Comparison of ENCODE assay signal across 8 mouse cellular contexts in the genomic region with DNA sequence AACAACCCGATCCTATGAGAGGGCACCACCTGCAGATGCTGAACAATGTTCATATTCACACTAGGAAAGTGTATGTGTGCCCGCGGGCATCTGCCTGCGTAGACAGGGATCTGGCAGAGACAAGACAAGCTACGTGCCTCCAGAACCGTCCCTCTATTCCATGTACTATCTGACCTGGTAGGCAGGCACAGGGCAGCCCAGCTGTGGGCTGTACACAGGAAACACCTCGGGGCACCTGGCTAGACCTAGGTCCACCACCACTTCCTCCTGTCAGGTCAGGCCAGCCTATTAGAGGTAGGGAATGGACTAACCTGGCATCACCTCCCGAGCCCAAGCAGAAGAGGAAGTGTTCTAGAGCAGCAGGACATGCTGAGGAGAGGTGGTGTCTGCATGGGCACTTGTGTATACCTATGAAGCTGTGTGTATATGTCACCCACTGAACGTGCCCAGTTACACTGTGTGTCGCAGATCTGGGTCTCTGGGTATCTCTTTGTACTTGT. TPM values are rescaled to one million over a fixed set of nuclear protein-coding genes. Genes with fewer than 3 reads are reported as not detected.
DNase-seq lines count a peak whose midpoint lies in the region; ATAC-seq lines count a peak whose summit lies in the region.

Pgf (minus strand) TSS at position 51 of the 500 bp plus-strand sequence.

- no peak for ATAC-seq in kidney, embryonic 15.5 days (replicated peaks; ENCODE audit: low FRiP score)
- ATAC-seq in midbrain, embryonic 16.5 days, result no peak

- peak within 1 kb of the TSS; percentile 50 for H3K27ac ChIP-seq in kidney, embryonic 15.5 days
- H3K27ac ChIP-seq in embryonic facial prominence, embryonic 10.5 days (replicated peaks), result peak within 1 kb of the TSS; percentile 71
- H3K27ac ChIP-seq in midbrain, embryonic 16.5 days (ENCODE audit: low read length), result no peak within 1 kb of the TSS

- no peak for DNase-seq in kidney, postnatal 36 days
- DNase-seq in embryonic facial prominence, embryonic 10.5 days (ENCODE audit: low spot score), result no peak
- peak; percentile 18 for DNase-seq in induced T-regulatory cell, adult 2 months (ENCODE audit: low read depth)
- DNase-seq in urinary bladder, postnatal 25 days (ENCODE audit: low spot score), result no peak
- DNase-seq in gastrocnemius, postnatal 10 days, result no peak
- DNase-seq in cerebellum, adult 18-20 months, result no peak

- H3K9me3 ChIP-seq in kidney, embryonic 15.5 days (replicated peaks), result no peaks in the 10 kb centered on the region
- no peaks in the 10 kb centered on the region for H3K9me3 ChIP-seq in embryonic facial prominence, embryonic 10.5 days
- no peaks in the 10 kb centered on the region for H3K9me3 ChIP-seq in midbrain, embryonic 16.5 days (replicated peaks; ENCODE audit: control insufficient read depth, low read length, poor library complexity, severe bottlenecking)

- H3K4me2 ChIP-seq in kidney, embryonic 15.5 days, result peak within 1 kb of the TSS; percentile 78
- H3K4me2 ChIP-seq in midbrain, embryonic 16.5 days (ENCODE audit: low read length), result peak within 1 kb of the TSS; percentile 64

- 67% methylated on average over 10 of the region's 10 CpGs for WGBS in kidney, embryonic 15.5 days
- WGBS in embryonic facial prominence, embryonic 10.5 days, result 72% methylated on average over 10 of the region's 10 CpGs
- WGBS in midbrain, embryonic 16.5 days, result 72% methylated on average over 10 of the region's 10 CpGs

- peaks cover 64% of the 10 kb centered on the region for H3K4me1 ChIP-seq in kidney, embryonic 15.5 days
- peaks cover 72% of the 10 kb centered on the region for H3K4me1 ChIP-seq in embryonic facial prominence, embryonic 10.5 days
- peaks cover 29% of the 10 kb centered on the region for H3K4me1 ChIP-seq in midbrain, embryonic 16.5 days (ENCODE audit: control insufficient read depth, insufficient read depth, low read length)

- no peaks in the 10 kb centered on the region for H3K36me3 ChIP-seq in kidney, embryonic 15.5 days
- no peaks in the 10 kb centered on the region for H3K36me3 ChIP-seq in embryonic facial prominence, embryonic 10.5 days (replicated peaks)
- no peaks in the 10 kb centered on the region for H3K36me3 ChIP-seq in midbrain, embryonic 16.5 days (ENCODE audit: control insufficient read depth, insufficient read depth, low read length)

- H3K9ac ChIP-seq in kidney, embryonic 15.5 days, result peak within 1 kb of the TSS; percentile 49
- H3K9ac ChIP-seq in midbrain, embryonic 16.5 days (ENCODE audit: low read depth, low read length), result peak within 1 kb of the TSS; percentile 3

- H3K4me3 ChIP-seq in kidney, embryonic 15.5 days (replicated peaks), result peak within 1 kb of the TSS; percentile 45
- H3K4me3 ChIP-seq in embryonic facial prominence, embryonic 10.5 days, result peak within 1 kb of the TSS; percentile 54
- peak within 1 kb of the TSS; percentile 30 for H3K4me3 ChIP-seq in midbrain, embryonic 16.5 days (ENCODE audit: low read depth, low read length)

- H3K27me3 ChIP-seq in kidney, embryonic 15.5 days, result peaks cover 29% of the 10 kb centered on the region
- H3K27me3 ChIP-seq in embryonic facial prominence, embryonic 10.5 days (replicated peaks; ENCODE audit: low read depth, poor library complexity, severe bottlenecking), result peaks cover 90% of the 10 kb centered on the region
- H3K27me3 ChIP-seq in midbrain, embryonic 16.5 days (ENCODE audit: control insufficient read depth, insufficient read depth, low read depth, low read length), result peaks cover 2% of the 10 kb centered on the region

RNA-seq across cellular contexts. Expression of gene Pgf, which starts in this region (rescaled TPM):
- polyA plus RNA-seq in kidney, embryonic 15.5 days (2015; fragmentation: Nextera tagmentation; extraction: Ambion mirVana), result 15.9 and 18.8 TPM in 2 replicates
- 9.3 and 9.8 TPM in 2 replicates for polyA plus RNA-seq in embryonic facial prominence, embryonic 10.5 days (2016; fragmentation: Nextera tagmentation; extraction: Ambion mirVana)
- 8.0 and 9.0 TPM in 2 replicates for polyA plus RNA-seq in midbrain, embryonic 16.5 days (2015; fragmentation: Nextera tagmentation; extraction: Ambion mirVana)
- total RNA-seq in gastrocnemius, postnatal 10 days (2021), result 1 to 10 TPM; 2.4 to 4.0 TPM
